Mouse (Mus musculus): ENCODE measurements around the gene Bcat1. TPM values are rescaled to one million over a fixed set of nuclear protein-coding genes. Genes with fewer than 3 reads are reported as not detected.

Bcat1 gene
- total RNA-seq, 1 experiment from 2014 or later = 2.7 TPM

DNA sequence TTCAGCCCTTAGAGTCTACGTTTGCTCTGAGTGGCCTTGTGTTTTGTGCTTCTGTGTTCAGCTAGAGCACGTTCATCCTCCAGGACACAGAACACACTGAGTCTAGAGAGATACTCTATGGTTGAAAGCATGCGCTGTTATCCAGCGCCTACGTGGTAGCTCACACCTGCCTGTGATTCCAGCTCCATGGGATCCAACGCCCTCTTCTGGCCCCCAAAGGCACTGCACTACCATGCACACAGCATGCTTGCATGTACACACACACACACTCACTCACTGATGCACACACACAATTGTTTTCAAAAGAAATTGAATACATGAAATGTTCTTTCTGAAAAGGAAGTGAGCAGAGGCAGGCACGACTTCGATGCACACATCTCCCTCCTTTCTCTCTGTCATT, 112.8 kb downstream of the Bcat1 start:
- no peak for ATAC-seq (replicated peaks; ENCODE audit: low read depth, poor library complexity, severe bottlenecking)

DNA sequence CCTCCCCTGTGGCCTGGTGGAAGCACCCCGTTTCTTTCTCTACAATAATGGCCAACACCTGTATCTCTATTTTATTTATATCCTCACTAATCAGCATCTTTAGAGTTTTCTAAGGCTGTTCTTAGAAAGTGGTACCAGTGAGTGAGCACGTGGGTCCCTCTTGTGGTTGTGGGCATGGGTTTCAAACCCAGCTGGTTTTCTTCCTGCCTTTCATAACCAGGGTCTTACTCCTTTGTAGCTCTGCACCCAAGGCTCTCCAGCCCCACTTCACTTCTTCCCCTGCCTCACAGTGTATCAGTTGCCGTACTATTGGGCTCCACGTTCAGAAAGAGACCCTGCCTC, 114.0 kb downstream of the Bcat1 start:
- ATAC-seq (replicated peaks; ENCODE audit: low read depth, poor library complexity, severe bottlenecking) = peak; percentile 39; the same call in 1 of the 2 replicates

DNA sequence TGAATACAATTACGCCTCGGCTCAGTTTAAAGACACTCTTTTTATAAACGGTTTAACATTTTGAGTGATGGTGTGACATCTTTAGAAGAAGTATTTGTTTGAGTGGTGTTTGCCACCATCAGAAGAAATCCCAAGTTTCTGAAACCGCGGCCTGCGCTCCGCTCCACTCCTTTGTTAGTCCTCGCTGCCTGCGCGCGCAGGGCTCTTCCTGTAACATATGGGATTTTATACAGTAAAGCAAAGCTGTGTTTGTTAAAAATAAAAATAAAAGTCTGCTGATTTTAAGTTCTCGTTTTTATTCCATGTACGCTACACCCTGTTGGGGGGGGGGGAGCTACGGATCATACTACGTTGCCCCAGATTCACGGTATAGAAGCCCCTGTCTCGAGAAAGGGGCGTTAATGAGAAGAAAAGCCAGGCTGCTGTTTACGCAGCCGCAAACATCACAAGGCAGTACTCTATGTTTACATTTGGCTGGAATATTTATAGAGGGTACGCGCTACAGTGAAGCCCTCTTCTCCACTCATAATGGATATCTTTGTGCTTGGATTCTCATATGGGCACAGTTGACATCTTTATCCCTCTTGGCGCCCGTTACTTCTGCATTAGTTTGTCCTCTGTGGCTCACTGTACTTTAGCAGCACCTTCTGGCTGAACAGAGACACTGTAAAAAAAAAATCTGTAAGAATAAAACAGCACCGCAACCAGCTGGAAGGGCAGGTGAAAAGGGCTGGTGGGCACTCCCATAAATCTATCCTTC, 114.6 kb downstream of the Bcat1 start:
- peak; percentile 72 for ATAC-seq (replicated peaks; ENCODE audit: low read depth, poor library complexity, severe bottlenecking)

DNA sequence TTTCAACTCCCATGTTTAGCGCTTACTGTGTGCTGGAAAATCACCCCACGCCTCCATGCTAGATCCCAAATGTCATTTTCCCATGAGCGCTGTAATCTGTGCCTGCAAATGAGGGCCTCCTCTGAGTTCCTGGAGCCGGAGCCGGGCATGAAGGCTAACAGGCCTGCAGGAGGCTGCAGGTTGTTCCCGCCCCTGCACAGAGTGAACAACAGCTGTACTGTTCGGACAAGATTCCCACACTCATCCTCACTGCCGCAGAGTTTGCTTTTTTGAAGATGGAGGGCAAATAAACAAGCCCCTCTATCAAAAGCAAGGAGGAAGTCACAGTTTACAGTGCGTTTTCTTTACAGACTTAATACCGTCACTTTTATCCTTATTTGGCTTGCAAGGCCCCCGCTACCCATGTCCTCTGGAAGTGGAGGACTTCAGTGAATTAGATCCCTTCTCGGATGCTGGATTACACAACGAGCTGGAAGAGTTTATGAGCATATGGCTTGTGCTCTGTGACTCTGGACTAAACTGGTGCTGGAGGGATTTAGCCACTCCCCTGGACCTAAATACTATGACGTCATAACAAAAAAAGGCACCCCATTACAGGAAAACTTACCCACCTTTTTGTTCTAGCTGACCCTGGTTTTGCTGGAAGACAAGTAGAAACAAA, 120.0 kb downstream of the Bcat1 start:
- no peak for ATAC-seq (replicated peaks; ENCODE audit: low read depth, poor library complexity, severe bottlenecking)

DNA sequence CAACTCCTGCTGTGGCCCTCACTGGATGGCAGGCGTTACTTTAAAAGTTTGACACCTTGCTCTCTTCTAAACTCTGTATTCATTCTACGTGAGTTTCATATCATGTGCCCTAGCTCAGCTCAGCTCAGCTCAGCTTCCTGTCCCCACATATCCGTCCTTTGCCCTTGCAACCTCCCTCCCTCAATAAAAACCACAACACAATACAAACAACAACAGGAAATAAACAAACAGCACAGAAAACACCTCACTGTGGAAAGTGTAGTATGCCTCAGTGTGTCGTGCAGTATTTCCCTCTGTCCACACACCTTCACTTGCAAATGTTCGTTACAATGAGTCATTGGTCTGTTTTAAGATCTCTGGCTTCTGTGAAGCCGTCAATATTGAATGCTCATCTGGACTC, 123.1 kb downstream of the Bcat1 start:
- no peak for ATAC-seq (replicated peaks; ENCODE audit: low read depth, poor library complexity, severe bottlenecking)

DNA sequence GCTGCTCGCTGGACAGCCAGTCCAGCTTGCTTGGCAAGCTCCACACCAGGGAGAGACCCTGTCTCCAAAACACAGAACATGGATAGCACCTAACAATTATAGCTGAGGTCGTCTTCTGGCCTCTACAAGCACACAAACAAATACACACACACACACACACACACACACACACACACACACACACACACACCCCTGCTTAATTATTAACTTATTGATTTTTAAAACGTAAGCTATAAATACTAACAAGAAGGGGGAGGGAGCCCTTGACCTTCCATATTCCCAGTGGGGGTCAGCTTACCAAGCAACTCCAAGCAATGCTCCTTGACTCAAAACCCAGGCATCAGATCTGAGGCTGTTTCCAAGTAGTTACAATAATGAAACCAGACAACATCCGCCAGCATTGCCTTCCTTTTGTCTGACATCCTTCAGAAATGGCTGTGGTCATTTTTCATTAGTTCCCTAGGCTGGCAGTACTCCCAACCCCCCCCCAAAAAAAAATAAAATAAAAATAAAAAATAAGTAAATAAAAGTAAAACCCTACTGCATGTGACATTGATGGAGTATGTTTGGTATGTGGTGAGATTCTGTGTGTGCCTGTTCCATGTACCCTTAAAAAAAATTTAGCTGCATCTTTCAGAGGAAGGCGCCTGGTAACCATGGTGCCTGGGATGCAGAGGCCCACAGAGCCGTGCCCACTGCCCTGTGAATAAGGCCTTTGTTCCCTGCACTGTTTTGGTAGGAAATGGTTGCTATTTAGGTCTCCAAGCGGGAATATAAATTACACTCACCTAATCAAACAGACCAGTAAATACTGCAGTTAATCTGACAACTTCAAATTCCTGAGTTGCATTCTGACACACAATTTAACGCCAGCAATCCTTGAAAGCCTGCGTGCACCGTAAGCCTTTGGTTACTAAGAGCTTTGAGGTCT, 131.3 kb downstream of the Bcat1 start:
- no peak for ATAC-seq (replicated peaks; ENCODE audit: low read depth, poor library complexity, severe bottlenecking)

Other genes with a start within 250 kb of the Bcat1 start
- 79.5 and 86.6 TPM in 2 replicates for gene Lrmp, start 39.5 kb upstream of the Bcat1 start, total RNA-seq (2017)
- gene Casc1, start 134.8 kb upstream of the Bcat1 start, total RNA-seq (2017) = 1.1 and 2.3 TPM in 2 replicates
- 22.3 and 22.7 TPM in 2 replicates for gene Etfrf1, start 134.9 kb upstream of the Bcat1 start, total RNA-seq (2017)
- 33.4 and 39.1 TPM in 2 replicates for gene Kras, start 174.1 kb upstream of the Bcat1 start, total RNA-seq (2017)

All from common myeloid progenitor, adult 5-6 weeks (primary cell).